ENCODE assay signal across 8 mouse cellular contexts in the genomic region with DNA sequence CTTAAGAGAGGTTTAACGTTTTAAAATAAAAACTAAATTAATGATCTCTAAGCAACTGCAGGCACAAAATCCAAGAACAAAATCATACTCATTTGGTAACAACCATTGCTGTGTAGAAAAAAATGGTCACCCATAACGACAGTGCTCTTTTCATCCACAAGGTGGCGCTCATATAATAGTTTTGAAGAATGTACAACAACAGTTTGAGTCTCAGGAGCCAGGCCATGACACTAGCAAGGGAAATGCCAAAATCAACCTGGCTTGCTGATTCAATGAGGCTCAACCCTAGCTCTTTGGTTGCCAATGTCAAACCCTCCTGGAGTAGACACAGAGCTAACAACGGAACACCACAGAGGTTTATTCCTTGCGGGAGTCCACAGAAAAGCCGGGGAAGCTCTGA. TPM values are rescaled to one million over a fixed set of nuclear protein-coding genes. Genes with fewer than 3 reads are reported as not detected.
A peak's percentile ranks its signal among the peaks of the same experiment; 100 is the strongest.
DNase-seq lines count a peak whose midpoint lies in the region; ATAC-seq and TF ChIP-seq lines count a peak whose summit lies in the region.

No protein-coding gene starts in this region.

- 36% methylated on average over 6 of the region's 6 CpGs for WGBS in forebrain, embryonic 10.5 days
- WGBS in forebrain, embryonic 16.5 days = 33% methylated on average over 6 of the region's 6 CpGs
- 28% methylated on average over 6 of the region's 6 CpGs for WGBS in heart, embryonic 10.5 days

- peak; percentile 53 for DNase-seq in forebrain, embryonic 10.5 days (ENCODE audit: extremely low spot score, low spot score)
- peak; percentile 73 to 93 for DNase-seq in adrenal gland, adult (ENCODE audit: inconsistent age in 2 of 2, low spot score in 1 of 2)
- no peak for DNase-seq in heart, embryonic 10.5 days (ENCODE audit: low spot score)
- peak; percentile 65 for DNase-seq in layer of hippocampus, adult 9-10 months (ENCODE audit: low spot score)
- DNase-seq in spleen, postnatal 10 days (ENCODE audit: low spot score in 2 of 2) = peak; percentile 36 to 72

- peak; percentile 54 for TF ChIP-seq CTCF in cortical plate, adult 2 months (IDR thresholded peaks at IDR 0.05; ENCODE audit: extremely low read depth, insufficient read depth, low read length)

- H3K4me2 ChIP-seq in forebrain, embryonic 16.5 days (ENCODE audit: low read length) = no peak overlapping the region

- H3K9ac ChIP-seq in forebrain, embryonic 16.5 days (replicated peaks; ENCODE audit: low read depth, low read length) = no peak overlapping the region

- H3K4me3 ChIP-seq in forebrain, embryonic 10.5 days = no peak overlapping the region
- no peak overlapping the region for H3K4me3 ChIP-seq in forebrain, embryonic 16.5 days (replicated peaks; ENCODE audit: low read length)
- H3K4me3 ChIP-seq in cortical plate, adult 2 months (ENCODE audit: insufficient read depth, low read length) = no peak overlapping the region
- no peak overlapping the region for H3K4me3 ChIP-seq in heart, embryonic 10.5 days

- H3K27ac ChIP-seq in forebrain, embryonic 10.5 days = no peak overlapping the region
- H3K27ac ChIP-seq in forebrain, embryonic 16.5 days (ENCODE audit: low read length) = no peak overlapping the region
- no peak overlapping the region for H3K27ac ChIP-seq in cortical plate, adult 2 months (ENCODE audit: insufficient read depth, low read length)
- 0 out of 2 replicates have a peak overlapping the region, but pooled peaks have one; percentile 5 for H3K27ac ChIP-seq in heart, embryonic 10.5 days

- TF ChIP-seq POLR2A in cortical plate, adult 2 months (IDR thresholded peaks at IDR 0.05; ENCODE audit: extremely low read depth, insufficient read depth, low read length) = no peak

- ATAC-seq in forebrain, embryonic 16.5 days = no peak
- peak; percentile 63 for ATAC-seq in megakaryocyte, adult 5-6 weeks (ENCODE audit: poor library complexity, severe bottlenecking)

- H3K36me3 ChIP-seq in forebrain, embryonic 10.5 days (replicated peaks) = peaks cover 9% of the 10 kb centered on the region; the same call in 1 of the 2 replicates
- no peaks in the 10 kb centered on the region for H3K36me3 ChIP-seq in forebrain, embryonic 16.5 days (ENCODE audit: control insufficient read depth, insufficient read depth)
- peaks cover 63% of the 10 kb centered on the region for H3K36me3 ChIP-seq in heart, embryonic 10.5 days

- H3K27me3 ChIP-seq in forebrain, embryonic 10.5 days (ENCODE audit: poor library complexity, severe bottlenecking) = no peaks in the 10 kb centered on the region; the same call in 1 of the 2 replicates
- H3K27me3 ChIP-seq in forebrain, embryonic 16.5 days (replicated peaks; ENCODE audit: control insufficient read depth, insufficient read depth, low read length) = no peaks in the 10 kb centered on the region
- H3K27me3 ChIP-seq in heart, embryonic 10.5 days (ENCODE audit: insufficient read depth, poor library complexity, severe bottlenecking) = no peaks in the 10 kb centered on the region

- H3K4me1 ChIP-seq in forebrain, embryonic 10.5 days = peaks cover 7% of the 10 kb centered on the region
- no peaks in the 10 kb centered on the region for H3K4me1 ChIP-seq in forebrain, embryonic 16.5 days (replicated peaks; ENCODE audit: control insufficient read depth, insufficient read depth, low read length)
- H3K4me1 ChIP-seq in cortical plate, adult 2 months (ENCODE audit: control insufficient read depth, insufficient read depth, low read length) = no peaks in the 10 kb centered on the region
- peaks cover 24% of the 10 kb centered on the region for H3K4me1 ChIP-seq in heart, embryonic 10.5 days

- H3K9me3 ChIP-seq in forebrain, embryonic 10.5 days = peaks cover 6% of the 10 kb centered on the region; the same call in 1 of the 2 replicates
- no peaks in the 10 kb centered on the region for H3K9me3 ChIP-seq in forebrain, embryonic 16.5 days (ENCODE audit: control insufficient read depth, low read length)
- H3K9me3 ChIP-seq in heart, embryonic 10.5 days = 0 out of 2 replicates have a peak, but pooled peaks cover 3% of the 10 kb centered on the region

RNA-seq across cellular contexts. Expression of gene Myzap, which starts 54.0 kb away (rescaled TPM):
- 3.5 and 4.0 TPM in 2 replicates for polyA plus RNA-seq in forebrain, embryonic 10.5 days (2016; fragmentation: Nextera tagmentation; extraction: Ambion mirVana)
- 1.7 and 2.8 TPM in 2 replicates for polyA plus RNA-seq in forebrain, embryonic 16.5 days (2015; fragmentation: Nextera tagmentation; extraction: Ambion mirVana)
- polyA plus RNA-seq in cortical plate, adult 2 months (2012; rRNA removed) = 1.0 and 1.3 TPM in 2 replicates
- 23.4 and 38.5 TPM in 2 replicates for polyA plus RNA-seq in heart, embryonic 10.5 days (2016; fragmentation: Nextera tagmentation; extraction: Ambion mirVana)
- 0.27 TPM in 1 of 2 replicates, not detected in the other for total RNA-seq in megakaryocyte, adult 5-6 weeks (2015)
- total RNA-seq in megakaryocyte, adult 5-6 weeks (2017) = 0.51 TPM in 1 of 2 replicates, not detected in the other
